Mouse (Mus musculus) olfactory bulb, adult 2 months (tissue): ENCODE data around the gene Vps16.

Experiments used
- CTCF ChIP-seq: fragments of 200-500 bp; IDR thresholded peaks from 2 replicates; pipeline ENCODE4 v1.5.1; 2012; ENCODE audit warnings: low read depth, mild to moderate bottlenecking, low read length, moderate library complexity; ENCODE audit not compliant: insufficient read depth
- POLR2A ChIP-seq: fragments of 200-500 bp; IDR thresholded peaks from 2 replicates; pipeline ENCODE4 v1.6.1; 2012; ENCODE audit warnings: mild to moderate bottlenecking, low read depth, low read length, moderate library complexity; ENCODE audit not compliant: insufficient read depth

- TF ChIP-seq CTCF (no peak), POLR2A (no peak)
Observed at GRCm38 (mm10) chr2:130404939-130405338, 19.2 kb upstream of the Vps16 start, which contains the start of the genes Gm28372 and 1700020A23Rik.
